Mouse (Mus musculus): ENCODE data around the gene Klhdc3. TPM values are rescaled to one million over a fixed set of nuclear protein-coding genes. Genes with fewer than 3 reads are reported as not detected.

Klhdc3 gene
- polyA plus RNA-seq, 1 experiment = 99.3 TPM

- no peaks in the 10 kb centered on the region for H3K27me3 ChIP-seq (ENCODE audit: control insufficient read depth, insufficient read depth, low read length)
- WGBS = under 1% methylated on average over 19 of the region's 19 CpGs
- H3K27ac ChIP-seq (ENCODE audit: insufficient read depth, low read depth, low read length) = peak overlapping the region; percentile 77
- H3K4me1 ChIP-seq (ENCODE audit: control insufficient read depth, insufficient read depth, insufficient read length, low read length) = peaks cover 5% of the 10 kb centered on the region
- no peak for TF ChIP-seq POLR2A (IDR thresholded peaks at IDR 0.05; ENCODE audit: low read depth, low read length)
- no peak for TF ChIP-seq CTCF (IDR thresholded peaks at IDR 0.05; ENCODE audit: extremely low read depth, insufficient read length, insufficient replicate concordance, low read depth, low read length)
- peaks cover 25% of the 10 kb centered on the region for H3K36me3 ChIP-seq (ENCODE audit: control insufficient read depth, insufficient read depth, low read length)
- peak overlapping the region; percentile 95 for H3K4me3 ChIP-seq (ENCODE audit: low read depth, low read length)
These were observed 34.4 kb downstream of the Klhdc3 start for GRCm38 (mm10) chr17:46646322-46646662.

GRCm38 (mm10) chr17:46645561-46646321, 35.0 kb downstream of the Klhdc3 start, which contains the start of the genes Klc4 and Mrpl2:
Gene Klc4 (minus strand): TSS chr17:46646022.
Gene Mrpl2 (plus strand): TSS chr17:46646229.
- peak within 1 kb of the TSS; percentile 100 for H3K27ac ChIP-seq (ENCODE audit: insufficient read depth, low read depth, low read length)
- TF ChIP-seq POLR2A (IDR thresholded peaks at IDR 0.05; ENCODE audit: low read depth, low read length) = peak; percentile 61
- no peak for TF ChIP-seq CTCF (IDR thresholded peaks at IDR 0.05; ENCODE audit: extremely low read depth, insufficient read length, insufficient replicate concordance, low read depth, low read length)
- peaks cover 30% of the 10 kb centered on the region for H3K36me3 ChIP-seq (ENCODE audit: control insufficient read depth, insufficient read depth, low read length)
- peak within 1 kb of the TSS; percentile 95 for H3K4me3 ChIP-seq (ENCODE audit: low read depth, low read length)
- H3K4me1 ChIP-seq (ENCODE audit: control insufficient read depth, insufficient read depth, insufficient read length, low read length) = peaks cover 5% of the 10 kb centered on the region
- H3K27me3 ChIP-seq (ENCODE audit: control insufficient read depth, insufficient read depth, low read length) = no peaks in the 10 kb centered on the region
- WGBS = under 1% methylated on average over 53 of the region's 53 CpGs

- H3K4me1 ChIP-seq (ENCODE audit: control insufficient read depth, insufficient read depth, insufficient read length, low read length) = peaks cover 5% of the 10 kb centered on the region
- H3K27ac ChIP-seq (ENCODE audit: insufficient read depth, low read depth, low read length) = peak overlapping the region; percentile 100
- peak overlapping the region; percentile 91 for H3K4me3 ChIP-seq (ENCODE audit: low read depth, low read length)
- no peaks in the 10 kb centered on the region for H3K27me3 ChIP-seq (ENCODE audit: control insufficient read depth, insufficient read depth, low read length)
- 3% methylated on average over 11 of the region's 11 CpGs for WGBS
- peaks cover 37% of the 10 kb centered on the region for H3K36me3 ChIP-seq (ENCODE audit: control insufficient read depth, insufficient read depth, low read length)
- TF ChIP-seq CTCF (IDR thresholded peaks at IDR 0.05; ENCODE audit: extremely low read depth, insufficient read length, insufficient replicate concordance, low read depth, low read length) = no peak
- peak; percentile 74 for TF ChIP-seq POLR2A (IDR thresholded peaks at IDR 0.05; ENCODE audit: low read depth, low read length)
These were observed 35.7 kb downstream of the Klhdc3 start for GRCm38 (mm10) chr17:46644916-46645475.

- 57% methylated on average over 12 of the region's 12 CpGs for WGBS
- Histone ChIP-seq H3K36me3 (ENCODE audit: control insufficient read depth, insufficient read depth, low read length) (peaks cover 44% of the 10 kb centered on the region), H3K4me1 (ENCODE audit: control insufficient read depth, insufficient read depth, insufficient read length, low read length) (peaks cover 3% of the 10 kb centered on the region; the same call in 1 of the 2 replicates), H3K27me3 (ENCODE audit: control insufficient read depth, insufficient read depth, low read length) (no peaks in the 10 kb centered on the region), H3K27ac (ENCODE audit: insufficient read depth, low read depth, low read length) (peak overlapping the region; percentile 100), H3K4me3 (ENCODE audit: low read depth, low read length) (peak overlapping the region; percentile 91)
- TF ChIP-seq CTCF (IDR thresholded peaks at IDR 0.05; ENCODE audit: extremely low read depth, insufficient read length, insufficient replicate concordance, low read depth, low read length) = no peak
- no peak; the same call in 1 of the 2 replicates for TF ChIP-seq POLR2A (IDR thresholded peaks at IDR 0.05; ENCODE audit: low read depth, low read length)
These were observed 36.4 kb downstream of the Klhdc3 start for GRCm38 (mm10) chr17:46644152-46644805.

GRCm38 (mm10) chr17:46642060-46642459, 38.7 kb downstream of the Klhdc3 start:
- H3K27ac ChIP-seq (ENCODE audit: insufficient read depth, low read depth, low read length) = no peak overlapping the region
- H3K4me1 ChIP-seq (ENCODE audit: control insufficient read depth, insufficient read depth, insufficient read length, low read length) = peaks cover 3% of the 10 kb centered on the region; the same call in 1 of the 2 replicates
- 94% methylated on average over 17 of the region's 17 CpGs for WGBS
- H3K36me3 ChIP-seq (ENCODE audit: control insufficient read depth, insufficient read depth, low read length) = peaks cover 45% of the 10 kb centered on the region
- no peak for TF ChIP-seq CTCF (IDR thresholded peaks at IDR 0.05; ENCODE audit: extremely low read depth, insufficient read length, insufficient replicate concordance, low read depth, low read length)
- H3K4me3 ChIP-seq (ENCODE audit: low read depth, low read length) = no peak overlapping the region
- no peaks in the 10 kb centered on the region for H3K27me3 ChIP-seq (ENCODE audit: control insufficient read depth, insufficient read depth, low read length)

GRCm38 (mm10) chr17:46639929-46640328, 40.8 kb downstream of the Klhdc3 start:
- 83% methylated on average over 9 of the region's 9 CpGs for WGBS
- no peaks in the 10 kb centered on the region for H3K27me3 ChIP-seq (ENCODE audit: control insufficient read depth, insufficient read depth, low read length)

More at GRCm38 (mm10) chr17:46639929-46640328, 40.8 kb downstream of the Klhdc3 start:
- H3K4me3 ChIP-seq (ENCODE audit: low read depth, low read length) = no peak overlapping the region
- no peak overlapping the region for H3K27ac ChIP-seq (ENCODE audit: insufficient read depth, low read depth, low read length)
- TF ChIP-seq CTCF (IDR thresholded peaks at IDR 0.05; ENCODE audit: extremely low read depth, insufficient read length, insufficient replicate concordance, low read depth, low read length) (no peak), POLR2A (IDR thresholded peaks at IDR 0.05; ENCODE audit: low read depth, low read length) (no peak)
- peaks cover 66% of the 10 kb centered on the region for H3K36me3 ChIP-seq (ENCODE audit: control insufficient read depth, insufficient read depth, low read length)
- H3K4me1 ChIP-seq (ENCODE audit: control insufficient read depth, insufficient read depth, insufficient read length, low read length) = peaks cover 3% of the 10 kb centered on the region; the same call in 1 of the 2 replicates
